Mouse (Mus musculus) kidney, embryonic 14.5 days (tissue): ENCODE results near the gene AB124611. TPM values are rescaled to one million over a fixed set of nuclear protein-coding genes. Genes with fewer than 3 reads are reported as not detected.
"Not testable (repeated sequence)": the region's sequence is repeated elsewhere in the genome, so short reads cannot be mapped to it uniquely, and the experiment has no call there.

ENCODE experiments used
- ATAC-seq: fragments of 200-750 bp; cut with Nextera tagmentation; 2 replicates; pipeline ENCODE4 v1.8.0; 2017; ENCODE audit warnings: moderate number of reproducible peaks, mild to moderate bottlenecking, moderate TSS enrichment, moderate library complexity; ENCODE audit not compliant: low FRiP score, low TSS enrichment
- H3K27ac ChIP-seq: fragments of 300-500 bp; sonication (generic); 2 replicates; pipeline ENCODE4 v1.5.1; 2014; ENCODE audit warnings: low read depth, mild to moderate bottlenecking, low read length, moderate library complexity, mixed read lengths
- H3K27me3 ChIP-seq: fragments of 300-500 bp; sonication (generic); 2 replicates; pipeline ENCODE4 v1.6.1; 2014; ENCODE audit warnings: mild to moderate bottlenecking, low read length; ENCODE audit not compliant: control insufficient read depth, insufficient read depth
- H3K36me3 ChIP-seq: fragments of 300-500 bp; sonication (generic); 2 replicates; pipeline ENCODE4 v1.6.1; 2014; ENCODE audit warnings: low read length, mixed read lengths; ENCODE audit not compliant: control insufficient read depth, insufficient read depth
- H3K4me1 ChIP-seq: fragments of 300-500 bp; sonication (generic); 2 replicates; pipeline ENCODE4 v1.6.1; 2014; ENCODE audit warnings: low read length, mixed read lengths; ENCODE audit not compliant: control insufficient read depth, insufficient read depth
- H3K4me2 ChIP-seq: fragments of 300-500 bp; sonication (generic); replicated peaks from 2 replicates; pipeline ENCODE4 v1.6.1; 2014; ENCODE audit warnings: low read depth, mild to moderate bottlenecking, low read length
- H3K4me3 ChIP-seq: fragments of 300-500 bp; sonication (generic); 2 replicates; pipeline ENCODE4 v1.5.1; 2014; ENCODE audit warnings: mild to moderate bottlenecking, low read length
- H3K9ac ChIP-seq: fragments of 300-500 bp; sonication (generic); 2 replicates; pipeline ENCODE4 v1.6.1; 2014; ENCODE audit warnings: low read depth, mild to moderate bottlenecking, low read length, moderate library complexity
- H3K9me3 ChIP-seq: fragments of 300-500 bp; sonication (generic); 2 replicates; pipeline ENCODE4 v1.6.1; 2016; ENCODE audit warnings: low read length; ENCODE audit not compliant: control insufficient read depth
- WGBS: fragments of 180-500 bp; shearing (Covaris S2); extraction: QIAGEN DNeasy Blood & Tissue Kit; methylation state at CpG from one replicate; pipeline ENCODE4 v1.1.7; 2014; 5-methylcytosine and 5-hydroxymethylcytosine counted together
- polyA plus RNA-seq: library from polyadenylated mRNA; unstranded; fragments of >200 nt; fragmentation: Nextera tagmentation; extraction: Ambion mirVana; gene quantifications from 2 replicates; pipeline ENCODE4 v1.2.1, GENCODE M21; 2014

The AB124611 gene
- polyA plus RNA-seq, 1 experiment from 2014 or later = 4.8 TPM

GRCm38 (mm10) chr9:21537009-21537408 lies 11.0 kb downstream of the AB124611 start:
- no peak for ATAC-seq
- no peak overlapping the region for H3K9ac ChIP-seq
- H3K27me3 ChIP-seq = no peaks in the 10 kb centered on the region
- no peaks in the 10 kb centered on the region for H3K36me3 ChIP-seq
- no peak overlapping the region for H3K4me3 ChIP-seq
- H3K4me2 ChIP-seq = no peak overlapping the region
- H3K9me3 ChIP-seq = no peaks in the 10 kb centered on the region
- 75% methylated on average over 4 of the region's 4 CpGs for WGBS
- no peaks in the 10 kb centered on the region for H3K4me1 ChIP-seq
- no peak overlapping the region for H3K27ac ChIP-seq

- Histone ChIP-seq H3K36me3 (no peaks in the 10 kb centered on the region), H3K4me2 (no peak overlapping the region), H3K4me1 (peaks cover 5% of the 10 kb centered on the region; the same call in 1 of the 2 replicates), H3K4me3 (no peak overlapping the region), H3K9ac (no peak overlapping the region), H3K27ac (no peak overlapping the region), H3K27me3 (no peaks in the 10 kb centered on the region), H3K9me3 (no peaks in the 10 kb centered on the region)
- WGBS = 80% methylated on average over 7 of the region's 7 CpGs
- no peak for ATAC-seq
These were observed 14.2 kb downstream of the AB124611 start for GRCm38 (mm10) chr9:21539981-21540753.

- not testable (repeated sequence) for H3K36me3 ChIP-seq, H3K9ac ChIP-seq, H3K4me3 ChIP-seq, H3K4me1 ChIP-seq, ATAC-seq, H3K27ac ChIP-seq, H3K27me3 ChIP-seq, H3K4me2 ChIP-seq, H3K9me3 ChIP-seq
- 87% methylated on average over 2 of the region's 2 CpGs for WGBS
These were observed 16.0 kb downstream of the AB124611 start for GRCm38 (mm10) chr9:21542001-21542400.

- H3K4me2 ChIP-seq = peak overlapping the region; percentile 50
- peaks cover 8% of the 10 kb centered on the region; the same call in 1 of the 2 replicates for H3K36me3 ChIP-seq
- ATAC-seq = peak; percentile 73
- 6% methylated on average over 9 of the region's 9 CpGs for WGBS
- no peaks in the 10 kb centered on the region for H3K9me3 ChIP-seq
- H3K27ac ChIP-seq = peak overlapping the region; percentile 92
- H3K27me3 ChIP-seq = no peaks in the 10 kb centered on the region
- peak overlapping the region; percentile 84 for H3K4me3 ChIP-seq
- H3K9ac ChIP-seq = peak overlapping the region; percentile 99
- H3K4me1 ChIP-seq = peaks cover 16% of the 10 kb centered on the region; the same call in 1 of the 2 replicates
These were observed 19.5 kb downstream of the AB124611 start for GRCm38 (mm10) chr9:21545351-21545915.

GRCm38 (mm10) chr9:21545916-21546788 lies 20.2 kb downstream of the AB124611 start:
- H3K36me3 ChIP-seq = peaks cover 15% of the 10 kb centered on the region; the same call in 1 of the 2 replicates
- no peaks in the 10 kb centered on the region for H3K27me3 ChIP-seq
- H3K4me1 ChIP-seq = peaks cover 16% of the 10 kb centered on the region; the same call in 1 of the 2 replicates
- peak overlapping the region; percentile 92 for H3K27ac ChIP-seq
- ATAC-seq = peak; percentile 92
- no peaks in the 10 kb centered on the region for H3K9me3 ChIP-seq
- peak overlapping the region; percentile 84 for H3K4me3 ChIP-seq
- H3K4me2 ChIP-seq = peak overlapping the region; percentile 50
- WGBS = under 1% methylated on average over 58 of the region's 67 CpGs
- peak overlapping the region; percentile 99 for H3K9ac ChIP-seq

- Histone ChIP-seq H3K36me3 (peaks cover 19% of the 10 kb centered on the region; the same call in 1 of the 2 replicates), H3K9ac (peak within 1 kb of the TSS; percentile 99), H3K27me3 (no peaks in the 10 kb centered on the region), H3K4me3 (peak within 1 kb of the TSS; percentile 84), H3K9me3 (no peaks in the 10 kb centered on the region), H3K4me2 (peak within 1 kb of the TSS; percentile 64), H3K4me1 (peaks cover 16% of the 10 kb centered on the region; the same call in 1 of the 2 replicates), H3K27ac (peak within 1 kb of the TSS; percentile 98)
- ATAC-seq = no peak
- WGBS = 0% methylated on average over 29 of the region's 52 CpGs
These were observed 20.8 kb downstream of the AB124611 start, which contains the start of gene Carm1 for GRCm38 (mm10) chr9:21546789-21547074. TSS of gene Carm1 (plus strand) at chr9:21546894.

- Histone ChIP-seq H3K4me1 (peaks cover 16% of the 10 kb centered on the region; the same call in 1 of the 2 replicates), H3K4me3 (peak overlapping the region; percentile 84), H3K27ac (peak overlapping the region; percentile 98), H3K36me3 (peaks cover 22% of the 10 kb centered on the region; the same call in 1 of the 2 replicates), H3K4me2 (peak overlapping the region; percentile 64), H3K27me3 (no peaks in the 10 kb centered on the region), H3K9me3 (no peaks in the 10 kb centered on the region), H3K9ac (peak overlapping the region; percentile 99)
- WGBS = under 1% methylated on average over 50 of the region's 66 CpGs
- peak; percentile 26 for ATAC-seq
These were observed 21.3 kb downstream of the AB124611 start for GRCm38 (mm10) chr9:21547075-21547941.

GRCm38 (mm10) chr9:21551049-21551448 lies 25.1 kb downstream of the AB124611 start:
- H3K9ac ChIP-seq = no peak overlapping the region
- ATAC-seq = no peak
- no peak overlapping the region for H3K4me3 ChIP-seq
- 97% methylated on average over 2 of the region's 2 CpGs for WGBS
- peaks cover 23% of the 10 kb centered on the region; the same call in 1 of the 2 replicates for H3K36me3 ChIP-seq
- H3K27me3 ChIP-seq = no peaks in the 10 kb centered on the region
- no peaks in the 10 kb centered on the region for H3K9me3 ChIP-seq
- H3K4me2 ChIP-seq = no peak overlapping the region
- no peak overlapping the region for H3K27ac ChIP-seq
- H3K4me1 ChIP-seq = peaks cover 8% of the 10 kb centered on the region; the same call in 1 of the 2 replicates
